Mouse (Mus musculus): Measurements from ENCODE around the gene Clip2.

- TF ChIP-seq MYOG (IDR thresholded peaks at IDR 0.05; ENCODE audit: control insufficient read depth in 1 of 3, insufficient read depth in 1 of 3, insufficient read length in 2 of 3, low read depth in 2 of 3) (no peak), POLR2A (IDR thresholded peaks at IDR 0.05; ENCODE audit: insufficient read length, low read depth) (no peak), REST (IDR thresholded peaks at IDR 0.05; ENCODE audit: insufficient read depth, insufficient read length) (no peak), USF1 (IDR thresholded peaks at IDR 0.05; ENCODE audit: low read depth) (no peak), POLR2AphosphoS2 (IDR thresholded peaks at IDR 0.05; ENCODE audit: insufficient read length, low read depth) (no peak), E2F4 (IDR thresholded peaks at IDR 0.05; ENCODE audit: insufficient read depth) (no peak), CEBPB (IDR thresholded peaks at IDR 0.05; ENCODE audit: insufficient read depth, poor library complexity, severe bottlenecking) (no peak)
Measured at GRCm38 (mm10) chr5:134523728-134524127, 28.5 kb downstream of the Clip2 start.
